Mouse (Mus musculus): ENCODE measurements around the gene Fanci.

The Fanci gene

DNA sequence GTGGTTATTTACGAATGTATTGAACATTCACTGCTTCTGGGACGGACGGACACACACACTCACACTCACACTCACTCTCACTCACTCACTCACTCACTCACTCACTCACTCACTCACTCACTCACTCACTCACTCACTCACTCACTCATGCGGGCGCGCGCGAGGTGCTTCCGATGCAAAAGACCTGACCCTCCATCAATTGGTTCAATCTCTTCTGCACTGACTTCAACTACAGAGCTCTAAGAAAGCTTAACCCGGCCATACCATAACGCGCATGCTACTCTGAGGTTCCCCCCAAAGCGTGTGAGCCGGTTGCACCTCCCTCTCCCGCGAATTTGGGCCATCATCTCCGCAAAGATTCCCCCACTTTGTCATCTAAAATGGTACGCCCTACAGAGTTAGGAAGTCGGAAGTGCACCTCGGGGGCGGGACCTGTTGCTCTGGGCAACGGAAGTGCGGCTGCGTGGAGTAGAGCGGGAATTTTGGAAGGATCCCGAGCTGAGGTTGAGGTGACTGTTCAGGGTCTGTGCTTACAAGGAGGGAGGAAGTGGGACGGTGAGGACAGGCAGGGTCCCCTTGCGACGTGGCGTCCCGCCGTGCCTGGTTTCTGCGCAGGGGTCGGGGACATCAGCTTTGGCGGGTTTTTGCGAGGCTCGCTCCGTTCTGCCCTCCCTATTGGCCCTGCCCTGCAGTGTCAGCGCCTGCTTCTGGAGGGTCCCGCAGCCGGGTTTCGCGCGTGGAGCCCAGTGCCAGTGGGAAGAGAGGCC lies at the start of gene Fanci:
Gene Fanci, plus strand, starts transcription at position 47 of the 767 bp plus-strand sequence.
- ATAC-seq (ENCODE audit: low TSS enrichment): peak; percentile 95

- ATAC-seq (ENCODE audit: low TSS enrichment): no peak
Observed at GRCm38 (mm10) chr7:79345902-79346301, 45.8 kb upstream of the Fanci start.

- ATAC-seq (ENCODE audit: low TSS enrichment): no peak
Observed at GRCm38 (mm10) chr7:79346555-79347075, 45.1 kb upstream of the Fanci start.

DNA sequence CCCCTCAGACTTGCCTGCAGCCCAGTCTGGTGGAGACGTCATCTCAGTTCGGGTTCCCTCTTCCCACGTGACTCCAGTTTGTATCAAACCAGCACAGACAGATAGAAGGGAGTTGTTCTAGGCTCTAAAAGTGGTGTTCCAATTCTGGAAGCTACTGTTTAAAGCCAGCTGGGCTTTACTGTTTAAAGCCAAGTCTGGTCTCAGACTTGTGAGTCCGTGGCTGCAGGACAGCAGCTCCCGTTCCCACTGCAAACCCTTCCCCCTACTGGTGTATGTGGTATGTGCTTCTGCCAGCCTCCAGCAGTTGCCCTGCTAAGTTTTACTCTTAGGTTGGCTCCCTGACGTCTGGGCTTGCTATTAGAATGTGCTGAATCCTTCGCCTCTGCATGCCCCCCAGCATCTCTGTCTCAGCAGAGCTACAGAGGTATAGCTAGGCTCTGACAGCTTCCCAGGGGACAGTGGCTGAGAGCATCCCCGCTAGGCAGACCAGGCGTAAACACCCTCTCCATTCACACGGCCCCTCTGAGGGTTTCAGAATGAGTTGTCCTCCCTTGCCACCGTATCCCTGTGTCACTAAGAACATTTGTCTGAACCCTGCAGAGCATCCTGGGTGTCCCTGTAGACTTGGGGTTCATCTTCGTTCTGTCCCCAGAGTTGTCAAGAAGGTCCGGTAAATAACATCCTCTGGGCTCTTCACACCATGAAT lies 44.5 kb upstream of the Fanci start:
- ATAC-seq (ENCODE audit: low TSS enrichment): peak; percentile 32

GRCm38 (mm10) chr7:79348816-79349215 lies 42.9 kb upstream of the Fanci start:
- ATAC-seq (ENCODE audit: low TSS enrichment): no peak

GRCm38 (mm10) chr7:79349738-79350386 lies 41.9 kb upstream of the Fanci start:
- ATAC-seq (ENCODE audit: low TSS enrichment): peak; percentile 60

- ATAC-seq (ENCODE audit: low TSS enrichment): peak; percentile 74
Observed at GRCm38 (mm10) chr7:79358350-79359182, 33.2 kb upstream of the Fanci start.

DNA sequence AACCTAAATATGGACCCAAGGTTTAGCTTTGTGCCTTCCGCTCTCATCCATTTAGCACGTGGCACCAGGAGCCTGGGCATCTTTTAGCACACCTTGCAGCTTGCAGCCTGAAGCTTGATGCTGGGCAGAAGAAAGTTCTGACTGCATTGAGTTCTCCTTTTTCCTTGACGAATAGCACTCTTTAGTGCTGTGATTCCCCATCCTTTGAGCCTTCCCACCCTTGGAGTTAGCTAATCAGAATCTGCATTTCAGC lies 32.6 kb upstream of the Fanci start:
- peak; percentile 10 for ATAC-seq (ENCODE audit: low TSS enrichment)

DNA sequence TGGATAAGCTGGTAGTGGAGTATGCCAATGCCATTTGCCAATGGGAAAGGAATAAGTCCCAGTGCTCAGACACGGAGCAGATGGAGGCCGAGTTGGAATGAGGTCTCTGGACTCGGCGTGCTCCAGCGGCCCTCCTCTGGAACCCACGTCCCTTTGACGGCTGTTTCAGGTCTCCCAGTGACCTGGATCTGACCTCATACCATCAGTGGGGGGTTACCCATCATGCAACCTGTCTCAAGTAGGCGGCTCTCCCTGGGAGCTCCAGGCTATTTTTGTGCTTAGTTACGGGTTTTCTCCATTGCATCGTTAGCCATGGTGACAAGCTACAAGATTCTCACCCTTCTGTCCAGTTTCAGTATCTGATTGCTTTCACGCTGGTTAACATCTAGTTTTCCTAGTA lies 31.7 kb upstream of the Fanci start:
- no peak for ATAC-seq (ENCODE audit: low TSS enrichment)

GRCm38 (mm10) chr7:79362208-79362607 lies 29.5 kb upstream of the Fanci start:
- ATAC-seq (ENCODE audit: low TSS enrichment): peak; percentile 29; the same call in 1 of the 2 replicates

DNA sequence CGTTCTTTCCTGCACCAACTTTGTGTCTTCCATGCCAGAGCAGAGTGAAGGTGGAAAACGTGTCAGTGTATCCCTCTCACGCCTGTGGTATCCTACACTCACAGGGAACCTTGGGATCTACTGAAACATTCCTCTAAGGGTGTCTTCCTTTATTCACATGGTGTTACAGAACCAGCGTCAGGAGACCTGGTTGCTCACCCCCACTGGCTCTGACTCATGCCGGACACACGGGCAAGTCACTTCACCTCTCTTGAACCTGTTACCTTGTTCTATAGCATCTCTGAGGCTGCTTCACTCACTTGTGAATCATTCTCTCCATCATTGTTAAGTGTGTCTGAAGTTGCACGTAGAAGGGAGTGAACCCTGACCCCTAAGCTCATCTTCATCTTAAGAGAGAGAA lies 28.9 kb upstream of the Fanci start:
- no peak for ATAC-seq (ENCODE audit: low TSS enrichment)

- no peak for ATAC-seq (ENCODE audit: low TSS enrichment)
Observed at GRCm38 (mm10) chr7:79363370-79364043, 28.2 kb upstream of the Fanci start.

- ATAC-seq (ENCODE audit: low TSS enrichment): no peak
Observed at GRCm38 (mm10) chr7:79368664-79369063, 23.1 kb upstream of the Fanci start.

- no peak for ATAC-seq (ENCODE audit: low TSS enrichment)
Observed at GRCm38 (mm10) chr7:79369416-79369815, 22.3 kb upstream of the Fanci start.

DNA sequence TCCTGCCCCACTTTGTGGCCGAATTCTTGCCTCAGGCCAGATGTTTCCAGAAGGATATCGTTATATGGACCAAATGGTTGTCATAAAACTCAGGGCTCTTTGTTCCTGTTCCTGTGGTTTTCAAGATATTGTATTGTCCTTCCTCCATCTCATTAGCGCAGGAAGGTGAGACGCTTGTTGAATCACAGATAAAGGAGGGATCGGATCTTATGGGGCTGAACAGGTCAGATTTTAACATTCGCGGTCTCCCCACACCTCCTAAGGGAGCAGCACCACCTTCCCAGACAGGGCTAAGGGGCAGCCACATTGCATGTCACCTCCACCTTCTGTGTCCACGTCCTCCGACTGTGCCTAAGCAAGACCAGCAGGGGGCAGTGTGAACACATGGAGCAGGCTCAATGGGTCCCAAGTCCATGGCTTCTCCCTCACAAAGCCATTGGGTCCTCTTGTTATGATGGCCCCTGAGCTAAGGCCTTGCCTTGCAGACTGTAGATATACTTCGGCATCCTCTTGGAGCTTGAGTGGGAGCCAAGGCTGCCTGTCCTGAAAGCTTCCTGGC lies 20.3 kb upstream of the Fanci start:
- ATAC-seq (ENCODE audit: low TSS enrichment): peak; percentile 90

- no peak for ATAC-seq (ENCODE audit: low TSS enrichment)
Observed at GRCm38 (mm10) chr7:79374017-79374416, 17.7 kb upstream of the Fanci start.

DNA sequence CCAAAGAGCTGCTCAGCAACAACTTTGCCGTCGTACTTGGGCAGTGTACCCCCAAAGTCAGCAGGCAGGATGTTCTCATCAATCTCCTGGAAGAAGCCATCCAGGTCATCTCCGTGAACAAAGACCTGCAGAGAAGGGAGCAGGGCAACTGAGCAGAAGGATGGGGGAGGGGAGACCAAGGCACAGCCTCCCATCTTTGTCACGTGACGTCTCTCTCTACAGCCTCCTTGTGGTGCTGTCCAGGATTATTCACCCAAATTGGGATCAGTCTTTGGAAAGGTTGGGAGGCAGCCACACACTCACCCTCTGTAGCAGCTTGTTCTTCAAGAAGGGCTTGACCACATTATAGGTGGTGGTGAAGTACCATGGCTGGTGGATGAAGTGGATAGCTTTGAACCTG lies 16.1 kb upstream of the Fanci start:
- ATAC-seq (ENCODE audit: low TSS enrichment): no peak

GRCm38 (mm10) chr7:79376516-79377275 lies 15.0 kb upstream of the Fanci start:
- ATAC-seq (ENCODE audit: low TSS enrichment): no peak

- 0 out of 2 replicates have a peak, but pooled peaks have one; percentile 27 for ATAC-seq (ENCODE audit: low TSS enrichment)
Observed at GRCm38 (mm10) chr7:79386422-79387133, 5.2 kb upstream of the Fanci start, which contains the start of gene Rlbp1. TSS of gene Rlbp1 (minus strand) at chr7:79387048.
